Mouse (Mus musculus): Measurements from ENCODE around the gene Tbx10.

DNA sequence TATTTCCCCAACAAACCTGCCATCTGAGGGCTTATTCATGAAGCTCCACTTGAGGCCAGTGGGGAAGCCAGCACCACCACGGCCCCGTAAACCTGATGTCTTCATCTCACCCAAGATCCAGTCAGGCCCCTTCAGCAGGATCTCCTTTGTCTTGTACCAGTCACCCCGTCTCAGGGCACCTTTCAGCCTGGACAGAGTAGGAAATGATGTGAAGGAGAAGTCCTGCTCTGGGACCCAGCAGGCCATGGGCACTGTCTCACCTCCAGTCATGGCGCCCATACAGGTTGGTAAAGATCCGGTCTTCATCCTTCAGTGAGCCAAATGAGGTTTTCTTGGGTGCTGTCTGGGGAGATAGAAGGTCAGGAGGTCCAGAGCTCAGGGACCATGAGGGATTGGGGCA is 18.5 kb downstream of the Tbx10 start:
- TF ChIP-seq MYOG (IDR thresholded peaks at IDR 0.05; ENCODE audit: control insufficient read depth in 1 of 3, insufficient read depth in 1 of 3, insufficient read length in 2 of 3, low read depth in 2 of 3) (no peak), POLR2A (IDR thresholded peaks at IDR 0.05; ENCODE audit: insufficient read length, low read depth) (no peak), MAX (IDR thresholded peaks at IDR 0.05; ENCODE audit: low read depth) (no peak), POLR2AphosphoS2 (IDR thresholded peaks at IDR 0.05; ENCODE audit: insufficient read length, low read depth) (no peak), TCF3 (IDR thresholded peaks at IDR 0.05; ENCODE audit: insufficient read length, low read depth) (no peak), TCF12 (IDR thresholded peaks at IDR 0.05; ENCODE audit: insufficient read depth, poor library complexity, severe bottlenecking) (no peak), CEBPB (IDR thresholded peaks at IDR 0.05; ENCODE audit: insufficient read depth, poor library complexity, severe bottlenecking) (no peak), E2F4 (IDR thresholded peaks at IDR 0.05; ENCODE audit: insufficient read depth) (no peak), USF1 (IDR thresholded peaks at IDR 0.05; ENCODE audit: low read depth) (no peak)
